In the genomic region with DNA sequence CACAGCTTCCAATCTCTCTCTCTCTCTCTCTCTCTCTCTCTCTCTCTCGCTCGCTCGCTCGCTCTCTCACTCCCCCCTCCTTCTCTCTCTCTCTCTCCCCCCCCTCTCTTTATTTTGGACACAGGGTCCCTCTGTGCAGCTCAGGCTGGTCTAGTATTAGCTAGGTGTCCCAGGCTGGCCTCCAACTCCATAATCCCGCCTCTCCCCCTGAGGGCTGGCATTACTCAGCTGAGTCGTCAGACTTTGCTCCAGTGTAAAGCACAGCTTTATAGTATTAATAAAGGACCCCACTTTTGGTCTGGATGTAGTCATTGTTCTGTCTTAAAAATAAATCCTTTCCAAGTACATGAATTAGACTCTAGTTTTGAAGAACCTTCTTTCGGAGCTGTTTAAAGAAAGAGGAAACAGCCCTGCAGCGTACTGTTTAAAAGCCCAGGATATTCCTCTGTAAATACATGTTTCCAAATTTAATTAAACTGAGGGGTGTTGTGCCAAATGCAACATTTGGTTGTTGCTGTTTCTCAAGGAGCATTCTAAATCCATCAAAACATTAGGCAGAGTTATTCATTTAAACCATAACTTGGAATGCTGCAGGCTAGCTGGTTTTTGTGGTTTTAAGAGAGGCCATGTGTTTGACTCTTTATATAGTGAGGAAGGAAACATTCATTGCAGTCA, we compare ENCODE assay signal across 18 mouse cellular contexts. TPM values are rescaled to one million over a fixed set of nuclear protein-coding genes. Genes with fewer than 3 reads are reported as not detected.
DNase-seq lines count a peak whose midpoint lies in the region; ATAC-seq lines count a peak whose summit lies in the region.
"Had no signal": no experiment of that assay in that cellular context is flagged by ENCODE, and none has a peak within 500 bp of the region (broad histone marks: within the 10 kb centered on the region; RNA-seq: fewer than 3 reads in every experiment).

No protein-coding gene starts in this region.

- no peaks in the 10 kb centered on the region for H3K9me3 ChIP-seq in kidney, embryonic 16.5 days (ENCODE audit: low read length)
- H3K9me3 ChIP-seq in embryonic facial prominence, embryonic 14.5 days (ENCODE audit: control insufficient read depth, low read length), result no peaks in the 10 kb centered on the region
- no peaks in the 10 kb centered on the region for H3K9me3 ChIP-seq in limb, embryonic 15.5 days
- H3K9me3 ChIP-seq in hindbrain, embryonic 16.5 days (ENCODE audit: control insufficient read depth, low read length), result no peaks in the 10 kb centered on the region
- H3K9me3 ChIP-seq: embryonic facial prominence, embryonic 12.5 days; G1E; hindbrain, embryonic 10.5 days had no signal

- H3K4me1 ChIP-seq in kidney, embryonic 16.5 days (ENCODE audit: insufficient read depth, low read length), result peaks cover 45% of the 10 kb centered on the region
- peaks cover 27% of the 10 kb centered on the region for H3K4me1 ChIP-seq in embryonic facial prominence, embryonic 14.5 days (ENCODE audit: control insufficient read depth, insufficient read depth, low read length)
- peaks cover 36% of the 10 kb centered on the region for H3K4me1 ChIP-seq in limb, embryonic 15.5 days
- no peaks in the 10 kb centered on the region for H3K4me1 ChIP-seq in hindbrain, embryonic 16.5 days (ENCODE audit: control insufficient read depth, insufficient read depth, low read depth, low read length)

- H3K4me2 ChIP-seq in kidney, embryonic 16.5 days (replicated peaks; ENCODE audit: low read depth, low read length), result no peak overlapping the region
- H3K4me2 ChIP-seq in embryonic facial prominence, embryonic 14.5 days (ENCODE audit: low read depth, low read length), result no peak overlapping the region
- no peak overlapping the region for H3K4me2 ChIP-seq in limb, embryonic 15.5 days
- no peak overlapping the region for H3K4me2 ChIP-seq in hindbrain, embryonic 16.5 days (ENCODE audit: low read length)
- H3K4me2 ChIP-seq: embryonic facial prominence, embryonic 12.5 days had no signal

- 65% methylated on average over 8 of the region's 8 CpGs for WGBS in kidney, embryonic 16.5 days
- WGBS in embryonic facial prominence, embryonic 14.5 days, result 54% methylated on average over 8 of the region's 8 CpGs
- WGBS in limb, embryonic 15.5 days, result 45% methylated on average over 8 of the region's 8 CpGs
- WGBS in hindbrain, embryonic 16.5 days, result 71% methylated on average over 8 of the region's 8 CpGs

- ATAC-seq in kidney, embryonic 16.5 days (ENCODE audit: low FRiP score, low TSS enrichment), result no peak
- peak; percentile 74 for ATAC-seq in embryonic facial prominence, embryonic 14.5 days (ENCODE audit: low read depth)
- ATAC-seq in limb, embryonic 15.5 days (ENCODE audit: insufficient number of reproducible peaks, low FRiP score, low TSS enrichment, low read depth), result no peak; the same call in 1 of the 2 replicates
- no peak for ATAC-seq in hindbrain, embryonic 16.5 days
- ATAC-seq: liver, postnatal 0 days; midbrain, embryonic 16.5 days had no signal

- DNase-seq in kidney, adult 8-10 months, result no peak
- peak; percentile 43 for DNase-seq in MN1 (ENCODE audit: low spot score)
- peak; percentile 56 for DNase-seq in embryonic facial prominence, embryonic 14.5 days (ENCODE audit: low spot score)
- no peak for DNase-seq in cerebellum, postnatal 14 days
- DNase-seq in adrenal gland, adult 8-10 months, result no peak
- DNase-seq: cerebellum, adult 11 months; kidney, postnatal 36 days; layer of hippocampus, postnatal 36 days; liver, postnatal 0 days; right cerebral cortex, postnatal 4 days; thymus, postnatal 14 days had no signal

- H3K27ac ChIP-seq in kidney, embryonic 16.5 days (ENCODE audit: low read length), result peak overlapping the region; percentile 63
- peak overlapping the region; percentile 77 for H3K27ac ChIP-seq in embryonic facial prominence, embryonic 14.5 days (replicated peaks; ENCODE audit: low read depth, low read length)
- peak overlapping the region; percentile 72 for H3K27ac ChIP-seq in limb, embryonic 15.5 days
- H3K27ac ChIP-seq in hindbrain, embryonic 16.5 days (ENCODE audit: low read depth, low read length), result no peak overlapping the region
- H3K27ac ChIP-seq: embryonic facial prominence, embryonic 12.5 days; hindbrain, embryonic 10.5 days had no signal

- H3K9ac ChIP-seq in kidney, embryonic 16.5 days (replicated peaks; ENCODE audit: low read length), result no peak overlapping the region
- no peak overlapping the region for H3K9ac ChIP-seq in embryonic facial prominence, embryonic 14.5 days (ENCODE audit: low read depth, low read length)
- no peak overlapping the region for H3K9ac ChIP-seq in limb, embryonic 15.5 days
- no peak overlapping the region for H3K9ac ChIP-seq in hindbrain, embryonic 16.5 days (ENCODE audit: low read depth, low read length)
- H3K9ac ChIP-seq: embryonic facial prominence, embryonic 12.5 days; liver, postnatal 0 days had no signal

- H3K4me3 ChIP-seq in kidney, embryonic 16.5 days (ENCODE audit: low read length), result no peak overlapping the region
- H3K4me3 ChIP-seq in embryonic facial prominence, embryonic 14.5 days (ENCODE audit: low read depth, low read length), result no peak overlapping the region
- H3K4me3 ChIP-seq in limb, embryonic 15.5 days, result no peak overlapping the region
- no peak overlapping the region for H3K4me3 ChIP-seq in hindbrain, embryonic 16.5 days (ENCODE audit: low read length)
- H3K4me3 ChIP-seq: embryonic facial prominence, embryonic 12.5 days; hindbrain, embryonic 10.5 days had no signal

- no peaks in the 10 kb centered on the region for H3K27me3 ChIP-seq in kidney, embryonic 16.5 days (ENCODE audit: insufficient read depth, low read length)
- no peaks in the 10 kb centered on the region for H3K27me3 ChIP-seq in embryonic facial prominence, embryonic 14.5 days (replicated peaks; ENCODE audit: control insufficient read depth, insufficient read depth, low read length)
- no peaks in the 10 kb centered on the region for H3K27me3 ChIP-seq in limb, embryonic 15.5 days
- no peaks in the 10 kb centered on the region for H3K27me3 ChIP-seq in hindbrain, embryonic 16.5 days (replicated peaks; ENCODE audit: control insufficient read depth, insufficient read depth, low read length)
- H3K27me3 ChIP-seq: embryonic facial prominence, embryonic 12.5 days had no signal

- H3K36me3 ChIP-seq in kidney, embryonic 16.5 days (ENCODE audit: insufficient read depth, low read length), result peaks cover 12% of the 10 kb centered on the region
- peaks cover 38% of the 10 kb centered on the region for H3K36me3 ChIP-seq in embryonic facial prominence, embryonic 14.5 days (ENCODE audit: control insufficient read depth, insufficient read depth, low read length)
- peaks cover 16% of the 10 kb centered on the region for H3K36me3 ChIP-seq in limb, embryonic 15.5 days
- H3K36me3 ChIP-seq in hindbrain, embryonic 16.5 days (ENCODE audit: control insufficient read depth, insufficient read depth, low read length), result no peaks in the 10 kb centered on the region; the same call in 1 of the 2 replicates
- H3K36me3 ChIP-seq: G1E; hindbrain, embryonic 10.5 days had no signal

RNA-seq across cellular contexts. Expression of gene Dync2li1, which starts 44.4 kb away (rescaled TPM):
- 54.9 and 56.9 TPM in 2 replicates for polyA plus RNA-seq in kidney, embryonic 16.5 days (2015; fragmentation: Nextera tagmentation; extraction: Ambion mirVana)
- polyA plus RNA-seq in embryonic facial prominence, embryonic 14.5 days (2014; fragmentation: Nextera tagmentation; extraction: Ambion mirVana), result 28.3 and 32.7 TPM in 2 replicates
- polyA plus RNA-seq in limb, embryonic 15.5 days (2015; fragmentation: Nextera tagmentation; extraction: Ambion mirVana), result 26.8 and 29.1 TPM in 2 replicates
- polyA plus RNA-seq in hindbrain, embryonic 16.5 days (2015; fragmentation: Nextera tagmentation; extraction: Ambion mirVana), result 39.0 and 40.0 TPM in 2 replicates
- 10 to 100 TPM; 17.8 to 47.6 (median 29.7) TPM for total RNA-seq in adrenal gland, adult 8-10 months (2022)
- total RNA-seq: G1E had no signal
- polyA plus RNA-seq: G1E had no signal

Comparison
In these comparisons a context has a peak if more than half of its experiments do, and no peak if none do; other contexts are left out.
1. DNase-seq: peak in MN1 (single experiment) and embryonic facial prominence, embryonic 14.5 days (single experiment); none in kidney, adult 8-10 months (0 of 2), cerebellum, postnatal 14 days (0 of 2) and adrenal gland, adult 8-10 months (single experiment).